Mouse (Mus musculus): ENCODE data around the gene Strn. TPM values are rescaled to one million over a fixed set of nuclear protein-coding genes. Genes with fewer than 3 reads are reported as not detected.

Strn gene
- 10 to 100 TPM; 40.1 to 42.4 TPM for total RNA-seq (2021)

DNA sequence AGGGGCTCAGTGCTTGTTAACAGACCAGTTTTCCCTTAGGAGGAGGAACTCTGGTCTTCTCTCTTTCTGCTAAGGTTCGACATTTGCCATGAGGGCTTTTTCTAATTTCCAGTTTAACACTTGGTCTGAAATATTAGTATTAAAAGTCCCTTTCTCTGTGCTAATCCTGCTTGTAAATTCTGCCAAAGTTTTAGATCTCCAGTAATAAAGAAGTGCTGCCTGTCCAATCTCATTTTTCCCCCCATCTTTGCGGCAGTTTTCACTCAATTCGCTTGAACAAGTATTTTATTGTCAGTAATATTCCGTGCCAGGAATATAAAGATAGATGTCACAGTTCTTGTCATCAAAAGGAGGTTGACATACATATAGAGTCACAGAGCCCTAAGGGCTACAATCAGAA lies at the start of gene Strn:
Gene Strn (minus strand): TSS at position 101 of the 400 bp plus-strand sequence.
- no peak for DNase-seq
- intact Hi-C loops (cut with DNase I), result loop anchor here (5.0 kb wide), 1 partner anchor 55 kb away; no protein-coding TSS in a partner anchor

DNA sequence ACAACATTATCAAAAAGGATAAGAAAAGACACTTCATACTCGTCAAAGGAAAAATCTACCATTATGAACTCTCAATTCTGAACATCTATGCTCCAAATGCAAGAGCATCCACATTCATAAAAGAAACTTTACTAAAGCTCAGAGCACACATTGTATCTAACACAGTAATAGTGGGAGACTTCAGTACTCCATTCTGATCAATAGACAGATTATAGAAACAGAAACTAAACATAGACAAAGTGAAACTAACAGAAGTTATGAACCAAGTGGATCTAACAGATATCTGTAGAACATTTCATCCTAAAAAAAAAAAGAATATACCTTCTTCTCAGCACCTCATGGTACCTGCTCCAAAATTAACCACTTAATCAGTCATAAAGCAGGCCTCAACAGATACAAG lies 41.8 kb upstream of the Strn start:
- no peak for DNase-seq
- intact Hi-C loops (cut with DNase I), result no loop called here

DNA sequence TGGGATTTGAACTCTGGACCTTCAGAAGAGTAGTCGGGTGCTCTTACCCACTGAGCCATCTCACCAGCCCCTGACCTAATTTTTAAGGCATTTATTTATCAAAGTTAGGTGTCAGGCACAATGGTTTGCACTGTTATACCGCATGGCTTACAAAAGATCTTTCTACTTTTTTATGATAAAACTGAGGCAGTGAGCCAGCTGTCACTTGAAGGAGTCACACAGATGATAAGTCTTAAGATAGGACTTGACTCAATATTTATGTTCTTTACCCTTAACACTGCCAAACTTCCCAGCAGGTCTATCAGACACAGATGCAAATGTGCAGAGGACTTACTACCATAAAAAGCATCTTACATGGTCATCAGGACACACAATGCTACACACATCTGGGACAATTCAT lies 35.3 kb upstream of the Strn start:
- no peak for DNase-seq
- intact Hi-C loops (cut with DNase I), result no loop called here

DNA sequence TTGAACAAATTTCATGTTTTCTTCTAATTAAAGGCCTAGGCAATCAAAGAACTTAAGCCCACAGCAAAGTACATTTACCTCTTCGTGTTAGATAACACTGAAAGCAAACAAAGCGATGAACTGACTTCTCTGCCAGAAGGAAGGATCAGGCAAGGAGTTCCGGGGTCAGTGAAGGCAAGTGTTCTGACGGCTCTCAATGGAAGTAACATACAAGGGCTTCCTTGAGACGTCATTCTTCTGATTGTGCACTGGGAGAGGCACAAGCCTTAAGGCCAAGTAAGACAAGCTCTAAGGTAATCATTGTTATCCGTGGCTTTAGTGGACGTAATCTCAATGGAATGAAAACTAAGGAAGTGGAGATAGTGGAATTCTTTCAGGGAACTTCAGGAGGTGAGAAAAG lies 33.9 kb upstream of the Strn start:
- no peak for DNase-seq
- intact Hi-C loops (cut with DNase I), result no loop called here

DNA sequence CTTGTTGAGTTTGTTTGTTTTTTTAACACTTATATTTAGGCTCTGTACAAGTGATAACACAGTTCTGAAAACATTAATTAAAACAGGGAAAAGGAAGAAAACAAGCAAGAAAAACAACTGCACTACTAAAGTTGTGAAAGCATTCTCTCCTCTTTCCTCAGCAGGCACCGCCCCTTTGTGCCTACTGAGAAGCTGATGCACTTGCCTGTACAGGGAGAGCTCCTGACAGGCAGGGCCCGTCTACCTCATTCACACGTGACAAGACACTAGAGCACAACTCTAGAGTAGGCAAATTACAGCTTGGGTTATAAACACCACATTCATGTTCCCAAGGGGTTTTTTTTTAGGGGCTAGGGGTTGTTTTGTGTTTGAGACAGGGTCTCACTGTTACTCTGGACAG lies 32.3 kb upstream of the Strn start:
- no peak for DNase-seq
- intact Hi-C loops (cut with DNase I), result no loop called here

DNA sequence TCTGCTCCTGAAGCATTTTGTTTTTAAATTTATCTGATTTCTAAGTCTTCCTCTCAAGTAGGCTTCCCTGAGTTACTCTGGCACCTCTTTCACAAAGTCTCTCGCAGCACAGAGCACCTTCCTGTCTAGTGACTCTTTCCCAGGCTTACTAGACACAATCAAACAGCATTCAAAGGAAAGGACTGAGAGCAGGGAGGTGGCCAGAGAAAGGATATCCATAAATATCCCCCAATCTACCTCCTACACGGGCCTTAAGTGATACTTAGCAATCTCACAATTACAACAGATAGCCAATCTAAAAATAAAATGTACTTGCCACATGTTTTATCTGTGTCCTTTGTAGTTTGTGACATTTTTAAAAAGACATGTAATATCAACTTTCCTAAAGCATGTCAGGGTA lies 31.9 kb upstream of the Strn start:
- peak in 1 of 2 experiments; percentile 30 for DNase-seq

DNA sequence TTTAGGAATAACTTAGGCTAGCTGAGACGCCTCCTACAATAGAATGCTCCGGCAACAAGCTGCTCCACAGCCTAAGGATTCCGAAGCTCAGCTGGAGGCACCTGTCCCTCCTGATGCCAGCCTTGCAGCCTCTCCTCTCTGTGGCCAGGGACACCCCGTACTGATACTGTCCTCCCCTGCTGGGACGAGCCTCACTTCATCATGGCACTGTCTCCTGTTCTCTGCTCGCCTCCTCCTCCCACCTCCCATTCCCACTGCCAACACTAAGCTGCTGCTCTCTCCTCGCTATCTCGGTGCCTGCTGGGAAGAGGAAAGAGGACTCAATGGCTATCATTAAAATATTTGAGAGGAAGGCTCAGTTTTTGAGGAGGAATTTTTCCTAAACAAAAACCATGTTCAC lies 30.6 kb upstream of the Strn start:
- intact Hi-C loops (cut with DNase I), result no loop called here
- no peak for DNase-seq

More for the DNA sequence above, 31.9 kb upstream of the Strn start:
- intact Hi-C loops (cut with DNase I), result no loop called here

DNA sequence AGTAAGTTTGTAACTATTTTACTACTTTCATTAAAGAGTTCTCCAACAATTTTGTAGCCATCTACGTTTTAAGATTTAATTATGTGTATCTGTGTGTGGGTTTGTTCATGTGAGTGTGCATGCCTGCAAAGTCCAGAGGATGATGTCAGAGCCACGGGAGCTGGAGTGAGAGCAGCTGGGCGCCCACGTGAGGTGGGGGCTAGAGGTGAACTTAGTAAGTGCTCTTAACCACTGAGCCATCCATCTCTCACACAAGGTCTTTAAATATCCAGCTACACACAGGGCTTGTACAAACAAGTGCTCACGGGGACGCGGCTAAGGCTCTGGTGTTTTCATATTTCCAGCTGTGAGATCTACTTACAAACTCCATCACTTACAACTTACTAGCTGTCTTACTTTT lies 29.1 kb upstream of the Strn start:
- intact Hi-C loops (cut with DNase I), result no loop called here
- DNase-seq, result no peak

DNA sequence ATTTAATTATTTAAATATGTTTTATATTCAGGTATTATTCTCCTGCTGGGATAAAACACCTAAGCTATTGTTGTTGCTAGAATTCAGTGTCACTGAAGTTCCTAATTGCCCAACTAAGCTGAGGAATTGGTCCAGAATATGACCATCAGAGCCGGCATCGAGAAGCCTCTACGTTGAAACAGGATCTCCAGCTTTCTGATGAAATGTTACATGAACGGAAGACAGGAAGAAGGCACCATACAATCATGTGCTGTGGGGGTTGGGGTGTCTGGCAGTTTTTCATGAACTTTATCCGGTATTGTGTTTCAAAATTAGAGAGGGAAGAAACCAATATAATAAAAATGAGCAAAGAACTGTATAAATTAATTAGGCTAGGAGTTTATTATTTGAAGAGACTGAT lies 26.3 kb upstream of the Strn start:
- DNase-seq, result no peak
- intact Hi-C loops (cut with DNase I), result no loop called here

DNA sequence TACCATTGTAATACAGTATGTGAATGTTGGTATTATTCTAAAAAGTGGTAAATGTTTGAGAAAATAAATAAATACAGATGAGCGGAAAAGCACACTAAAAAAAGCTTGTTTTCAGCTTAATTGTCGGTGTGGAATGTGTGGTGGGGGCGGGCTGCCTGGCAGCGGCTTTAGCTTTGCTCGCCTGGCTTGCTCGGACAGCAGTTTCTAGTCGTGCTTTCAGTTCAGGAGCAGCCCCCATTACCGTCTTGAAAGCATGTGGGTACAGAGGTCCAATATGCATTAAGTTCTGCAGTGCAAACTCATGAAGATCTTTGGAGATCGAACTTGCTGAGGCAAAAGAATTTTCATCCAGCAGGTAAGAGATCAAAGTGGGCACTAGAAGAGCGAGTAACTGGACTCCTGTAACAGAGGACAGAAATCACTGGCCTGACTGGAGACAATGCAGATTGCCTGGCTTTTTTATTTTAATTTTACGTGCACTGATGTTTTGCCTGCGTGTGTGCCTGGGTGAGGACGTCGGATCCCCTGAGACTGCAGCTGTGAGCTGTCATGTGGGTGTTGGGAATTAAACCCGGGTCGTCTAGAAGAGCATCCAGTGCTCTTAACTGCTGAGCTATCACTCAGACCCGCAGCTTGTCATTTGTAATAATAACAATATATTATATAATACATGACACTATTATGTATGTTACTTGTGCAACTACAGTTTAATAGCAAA lies 16.1 kb upstream of the Strn start:
- intact Hi-C loops (cut with DNase I), result no loop called here
- no peak for DNase-seq

DNA sequence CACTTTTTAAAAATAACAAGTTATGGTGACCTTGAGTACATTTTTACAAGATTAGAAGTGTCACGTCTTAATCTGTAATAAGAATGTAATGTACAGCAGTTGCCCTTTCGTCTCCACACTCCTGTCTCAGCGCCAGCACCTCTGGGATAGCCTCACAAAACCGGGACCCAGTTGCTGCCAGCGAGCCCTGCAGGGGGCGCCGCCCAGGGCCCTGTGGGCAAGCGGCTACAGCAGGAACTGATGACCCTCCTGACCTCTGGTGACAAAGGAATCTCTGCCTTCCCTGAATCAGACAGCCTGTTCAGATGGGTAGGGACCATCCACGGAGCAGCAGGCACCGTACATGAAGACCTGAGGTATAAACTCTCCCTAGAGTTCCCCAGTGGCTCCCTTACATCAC lies 15.1 kb upstream of the Strn start:
- intact Hi-C loops (cut with DNase I), result no loop called here
- no peak for DNase-seq

DNA sequence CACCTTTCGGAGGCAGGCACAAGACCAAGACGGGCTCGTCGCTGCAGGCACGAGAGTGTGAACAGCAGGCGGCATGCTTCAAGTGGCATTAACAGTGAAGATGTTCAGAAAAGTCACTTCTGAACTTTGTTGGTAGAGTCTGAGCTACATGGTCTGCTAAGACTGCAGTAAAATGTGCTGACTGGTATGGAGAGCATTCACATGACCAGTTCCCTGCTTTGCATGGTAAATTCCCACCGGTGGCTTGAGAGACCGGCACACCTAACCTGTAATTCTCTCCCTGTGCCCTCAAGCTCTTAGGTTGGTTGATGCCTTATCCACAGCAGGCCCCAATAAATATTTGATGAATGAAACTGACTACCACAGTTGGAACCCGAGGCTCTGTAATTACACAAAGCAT lies 11.4 kb upstream of the Strn start:
- no peak for DNase-seq
- intact Hi-C loops (cut with DNase I), result no loop called here

DNA sequence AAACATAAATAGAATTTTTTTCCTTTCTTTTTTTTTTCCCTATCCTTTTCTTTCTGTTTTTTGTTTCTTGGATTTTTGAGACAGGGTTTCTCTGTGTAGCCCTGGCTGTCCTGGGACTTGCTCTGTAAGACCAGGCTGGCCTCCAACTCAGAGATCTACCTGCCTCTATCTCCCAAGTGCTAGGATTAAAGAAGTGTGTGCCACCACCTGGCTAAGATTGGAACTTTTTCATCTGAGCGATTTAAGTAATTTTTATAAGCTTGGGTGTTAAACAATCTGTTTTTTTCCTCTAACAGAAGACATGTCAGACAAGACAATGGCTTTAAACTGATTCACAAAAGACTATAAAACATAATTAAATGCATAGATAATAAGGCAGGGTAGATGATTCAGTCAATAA lies 1.4 kb upstream of the Strn start:
- intact Hi-C loops (cut with DNase I), result loop anchor here (5.0 kb wide), 1 partner anchor 56 kb away; no protein-coding TSS in a partner anchor
- no peak for DNase-seq

DNA sequence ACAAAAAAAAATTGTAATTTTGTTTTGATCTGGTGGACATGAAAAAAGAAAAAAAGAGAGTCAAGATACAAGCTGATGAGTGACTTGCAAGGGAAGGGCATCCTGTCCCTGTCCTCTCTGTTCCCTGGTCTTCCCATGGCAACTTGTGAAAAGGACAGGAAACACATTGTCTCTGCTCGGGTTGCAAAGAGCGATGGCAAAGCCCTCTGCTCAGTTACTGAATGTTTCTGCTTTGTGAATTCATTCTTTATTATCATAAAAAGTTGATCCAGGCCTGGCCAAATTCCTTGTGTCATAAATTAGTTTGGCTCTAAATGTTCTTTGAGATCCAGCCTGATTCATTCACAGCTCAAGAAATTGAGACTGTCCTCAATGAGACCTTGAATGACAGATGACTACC lies 775 bp upstream of the Strn start:
- intact Hi-C loops (cut with DNase I), result loop anchor here (5.0 kb wide), 1 partner anchor 55 kb away; no protein-coding TSS in a partner anchor
- DNase-seq, result no peak

DNA sequence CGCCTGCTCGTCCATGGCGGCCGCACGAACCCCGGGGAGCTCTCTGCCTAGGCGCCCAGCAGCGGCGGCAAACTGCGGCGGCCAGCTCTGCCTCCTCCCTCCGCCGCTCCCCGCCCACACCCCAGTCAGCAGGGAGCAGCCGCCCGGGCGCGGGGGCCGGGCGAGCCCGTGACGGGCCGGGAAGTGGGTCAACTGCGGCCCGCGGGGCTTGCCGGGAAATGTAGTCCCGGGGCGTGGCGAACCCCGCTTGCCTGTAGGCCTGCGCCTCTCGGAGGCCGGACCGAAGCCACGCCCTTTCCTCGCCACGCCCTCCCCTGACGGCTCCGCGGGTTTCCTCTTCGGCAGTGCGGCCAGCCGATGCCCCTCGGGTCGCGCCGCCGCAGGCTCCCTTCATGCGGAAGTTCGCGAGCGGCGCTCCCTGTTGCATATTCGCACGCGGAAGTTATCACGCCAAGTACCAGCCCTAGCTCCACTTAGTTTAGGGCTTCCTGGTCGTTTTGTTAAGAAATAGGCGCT lies 465 bp downstream of the Strn start:
- intact Hi-C loops (cut with DNase I), result loop anchor here (5.0 kb wide), 1 partner anchor 54 kb away; no protein-coding TSS in a partner anchor
- peak; percentile 99 to 100 for DNase-seq

DNA sequence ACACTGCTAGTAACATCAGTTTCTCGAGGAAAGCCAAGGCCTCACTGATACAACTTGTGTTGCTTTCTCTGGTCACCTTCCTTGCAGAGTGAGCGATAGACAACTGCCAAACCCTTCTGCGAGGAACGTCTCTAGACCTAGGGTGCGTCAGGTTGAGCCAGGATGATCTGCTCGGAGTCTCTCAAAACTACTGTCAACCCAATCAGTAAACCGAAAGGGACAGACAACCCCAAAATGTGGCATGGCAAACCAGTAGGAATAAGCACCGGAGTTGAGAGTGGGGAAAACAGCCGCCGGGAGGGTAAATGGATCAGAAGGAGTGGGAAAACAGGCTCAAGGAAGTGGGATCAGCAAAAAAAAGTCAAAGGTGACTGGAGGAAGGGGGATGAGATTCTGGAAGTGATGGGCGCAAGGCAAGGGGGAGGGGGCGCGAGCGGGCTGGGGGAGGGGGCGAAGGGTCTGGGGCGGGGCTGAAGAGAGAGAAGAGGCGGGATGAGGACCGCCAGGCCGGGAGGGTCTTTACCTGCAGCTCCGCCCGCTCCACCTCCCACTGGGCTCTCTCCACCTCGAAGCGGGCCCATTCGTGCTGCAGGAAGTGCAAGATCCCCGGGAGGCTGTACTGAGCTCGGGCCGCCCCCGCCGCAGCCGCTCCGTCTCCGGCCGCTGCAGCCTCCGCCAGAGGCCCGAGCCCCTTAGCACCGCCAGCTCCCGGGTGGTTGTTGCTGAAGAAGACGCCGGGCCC lies 1.1 kb downstream of the Strn start:
- peak; percentile 31 to 61 for DNase-seq
- intact Hi-C loops (cut with DNase I), result loop anchor here (5.0 kb wide), 1 partner anchor 54 kb away; no protein-coding TSS in a partner anchor

DNA sequence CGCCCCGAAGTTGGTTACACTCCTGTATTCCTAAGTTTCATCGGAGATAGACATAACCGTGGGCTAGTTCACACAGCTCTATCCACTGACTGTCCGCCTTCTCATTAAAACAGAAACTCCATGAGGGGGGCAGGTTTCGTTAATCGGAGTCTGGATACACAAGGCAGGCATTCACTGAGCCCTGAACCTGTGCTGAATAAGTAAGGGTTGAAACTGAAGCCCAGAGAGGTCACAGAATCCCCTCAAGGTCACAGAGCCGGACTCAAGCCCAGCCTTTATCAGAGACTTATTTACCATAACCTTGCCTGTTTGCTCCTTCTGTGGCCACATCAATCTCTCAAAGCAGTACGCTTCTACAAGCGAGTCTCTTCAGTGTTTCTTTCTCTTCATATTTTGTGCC lies 2.2 kb downstream of the Strn start:
- intact Hi-C loops (cut with DNase I), result loop anchor here (5.0 kb wide), 1 partner anchor 53 kb away; no protein-coding TSS in a partner anchor
- DNase-seq, result no peak

DNA sequence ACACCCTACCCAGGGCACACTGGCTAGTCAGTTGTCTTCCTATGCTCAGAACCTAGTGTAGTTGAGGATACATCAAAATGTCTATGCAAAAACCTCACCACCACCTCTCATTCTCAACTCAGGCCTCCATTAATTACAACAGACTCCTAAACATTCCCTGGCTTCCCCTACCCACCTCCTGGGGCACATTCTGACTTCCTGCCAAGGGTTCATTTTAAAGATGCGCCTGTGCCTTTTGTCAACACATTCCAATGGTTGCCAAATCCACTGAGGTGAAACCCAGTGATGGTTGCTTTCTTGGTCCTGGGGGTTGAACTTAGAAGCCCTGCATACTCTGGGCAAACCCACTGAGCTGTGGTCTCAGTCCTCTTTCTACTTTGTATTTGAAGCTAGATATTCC lies 4.9 kb downstream of the Strn start:
- intact Hi-C loops (cut with DNase I), result no loop called here
- DNase-seq, result no peak

DNA sequence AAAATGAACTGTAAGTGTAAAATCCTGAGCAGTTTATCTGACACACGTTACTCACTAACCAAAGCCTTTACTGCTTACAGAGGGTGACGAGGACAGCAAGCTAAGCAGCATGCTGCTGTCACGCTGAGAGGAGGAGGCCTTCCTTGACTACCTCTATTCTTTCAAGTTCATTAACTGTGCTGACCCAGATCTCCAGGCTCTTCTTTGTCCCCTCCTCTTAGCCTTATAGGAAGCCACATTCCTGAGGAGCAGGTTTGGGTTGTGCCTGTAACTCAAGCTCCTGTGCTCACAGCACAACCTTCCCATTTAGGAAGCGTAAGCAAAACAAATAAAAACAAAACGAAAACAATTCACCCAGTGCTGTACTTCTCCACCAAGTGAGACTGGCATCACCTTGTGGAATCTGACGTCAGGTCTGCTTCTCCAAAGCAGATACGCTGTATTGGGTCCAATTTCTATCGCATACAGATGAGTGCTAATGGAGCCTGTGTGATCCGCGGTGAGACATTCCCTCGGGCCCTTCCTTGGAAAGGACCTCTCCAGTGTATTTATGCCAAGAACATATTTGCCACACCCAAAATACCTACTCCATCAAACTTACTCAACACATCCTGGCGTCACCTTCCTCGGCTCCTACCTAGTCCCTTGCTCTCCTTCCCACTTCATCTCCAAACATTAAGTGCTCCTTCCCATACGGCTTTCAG lies 10.1 kb downstream of the Strn start:
- no peak for DNase-seq
- intact Hi-C loops (cut with DNase I), result no loop called here

DNA sequence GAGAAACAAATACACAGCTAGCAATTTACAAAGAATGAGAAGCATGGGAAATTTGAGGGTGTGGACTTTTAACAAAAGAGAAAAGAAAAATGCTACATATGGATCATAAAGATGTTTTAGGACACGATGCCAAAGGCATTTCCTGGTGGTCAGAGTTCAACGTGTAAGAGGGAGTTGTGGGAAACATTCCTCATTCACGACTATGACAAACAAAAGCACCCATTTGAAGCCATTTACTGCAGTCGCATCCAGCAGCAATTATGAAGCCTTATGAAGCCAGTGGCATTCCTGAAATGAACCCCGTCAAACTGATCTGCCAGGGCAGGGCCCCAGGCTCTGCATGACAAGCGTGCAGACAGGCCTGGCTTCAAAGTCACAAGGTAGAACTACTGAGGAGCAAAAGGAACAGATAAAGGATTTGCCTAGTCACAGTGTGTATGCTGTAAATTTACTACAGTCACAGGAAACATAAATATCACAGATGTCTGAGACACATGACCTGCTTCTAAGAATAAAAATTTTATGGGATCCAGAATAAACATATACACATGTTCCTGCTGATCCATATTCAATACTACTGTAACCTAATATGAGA lies 12.4 kb downstream of the Strn start:
- peak in 1 of 2 experiments; percentile 48 for DNase-seq
- intact Hi-C loops (cut with DNase I), result loop anchor here (5.0 kb wide), 1 partner anchor 37 kb away; no protein-coding TSS in a partner anchor

DNA sequence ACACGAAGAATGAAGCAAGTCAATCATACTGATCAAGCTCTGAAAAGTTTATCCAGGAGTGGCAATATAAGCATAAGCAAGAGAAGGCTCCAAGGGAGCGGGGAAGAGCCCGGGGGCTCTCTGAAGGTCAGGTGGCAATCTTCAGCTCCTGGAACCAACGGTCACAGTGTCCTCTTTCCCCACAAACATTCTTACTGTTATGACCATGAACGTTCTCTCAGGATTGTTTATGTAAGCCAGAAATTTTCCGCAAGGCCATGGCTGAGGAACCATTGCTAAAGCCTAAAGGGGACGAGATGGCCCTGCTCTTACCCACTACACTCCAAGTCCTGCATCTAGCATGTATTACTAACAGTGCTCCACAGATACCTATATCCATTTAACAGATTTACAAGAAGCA lies 15.3 kb downstream of the Strn start:
- DNase-seq, result no peak
- intact Hi-C loops (cut with DNase I), result loop anchor here (5.0 kb wide), 1 partner anchor 34 kb away; no protein-coding TSS in a partner anchor
